Mouse (Mus musculus) adrenal gland, adult 2 months (tissue): ENCODE results near the gene Reep3. TPM values are rescaled to one million over a fixed set of nuclear protein-coding genes. Genes with fewer than 3 reads are reported as not detected.

Source experiments
- DNase-seq: peaks from one replicate; pipeline ENCODE4 v3.0.0; 2021
- polyA plus RNA-seq: library from polyadenylated mRNA; depleted of rRNA; stranded (reverse); fragments of >200 nt; gene quantifications from 2 replicates; pipeline ENCODE4 v1.2.3, GENCODE M21; 2012
- total RNA-seq, 2 experiments: library from RNA; stranded (reverse); gene quantifications; 2 replicates each; pipeline ENCODE4 v1.2.3; 2021

Reep3 gene
- total and polyA plus RNA-seq, 3 experiments = 8.9 to 44.6 (median 42.5) TPM

- DNase-seq = no peak
These were observed 14.5 kb upstream of the Reep3 start for GRCm38 (mm10) chr10:67111044-67111798.

- no peak for DNase-seq
These were observed 12.9 kb upstream of the Reep3 start for GRCm38 (mm10) chr10:67109635-67110034.

GRCm38 (mm10) chr10:67108096-67108495 lies 11.4 kb upstream of the Reep3 start:
- no peak for DNase-seq

GRCm38 (mm10) chr10:67107017-67107761 lies 10.4 kb upstream of the Reep3 start:
- DNase-seq = no peak

- DNase-seq = no peak
These were observed 9.7 kb upstream of the Reep3 start for GRCm38 (mm10) chr10:67106400-67106799.

GRCm38 (mm10) chr10:67105331-67106217 lies 8.8 kb upstream of the Reep3 start:
- no peak for DNase-seq

GRCm38 (mm10) chr10:67104543-67104942 lies 7.8 kb upstream of the Reep3 start:
- no peak for DNase-seq

- no peak for DNase-seq
These were observed 4.1 kb upstream of the Reep3 start for GRCm38 (mm10) chr10:67100831-67101251.

GRCm38 (mm10) chr10:67100011-67100661 lies 3.4 kb upstream of the Reep3 start:
- DNase-seq = no peak

- DNase-seq = no peak
These were observed 2.6 kb upstream of the Reep3 start for GRCm38 (mm10) chr10:67099183-67099929.

- peak; percentile 49 for DNase-seq
These were observed 1.8 kb upstream of the Reep3 start for GRCm38 (mm10) chr10:67098408-67099050.

GRCm38 (mm10) chr10:67097437-67098150 lies 849 bp upstream of the Reep3 start:
- DNase-seq = no peak

GRCm38 (mm10) chr10:67095798-67096620 lies 736 bp downstream of the Reep3 start, which contains the start of gene Jmjd1c:
TSS of gene Jmjd1c (plus strand) at chr10:67096125.
- peak; percentile 91 for DNase-seq

GRCm38 (mm10) chr10:67094922-67095321 lies 1.8 kb downstream of the Reep3 start:
- no peak for DNase-seq

GRCm38 (mm10) chr10:67090611-67091010 lies 6.1 kb downstream of the Reep3 start:
- no peak for DNase-seq

GRCm38 (mm10) chr10:67087447-67088226 lies 9.1 kb downstream of the Reep3 start:
- no peak for DNase-seq

GRCm38 (mm10) chr10:67085916-67086315 lies 10.8 kb downstream of the Reep3 start:
- no peak for DNase-seq

- DNase-seq = no peak
These were observed 11.6 kb downstream of the Reep3 start for GRCm38 (mm10) chr10:67085124-67085523.
